Mouse (Mus musculus) adrenal gland, adult (tissue): ENCODE results near the gene Vmn1r138.
"Not testable (repeated sequence)": the region's sequence is repeated elsewhere in the genome, so short reads cannot be mapped to it uniquely, and the experiment has no call there.

ENCODE experiments used
- DNase-seq, 2 experiments: peaks; one replicate each; pipeline ENCODE4 v3.0.0; 2022 to 2023; ENCODE audit warnings: low spot score in 1 of 2; ENCODE audit not compliant: inconsistent age in 2 of 2

Gene Vmn1r138

GRCm38 (mm10) chr7:22028797-22029196, at the start of gene Vmn1r138:
Vmn1r138 (minus strand) TSS chr7:22028897.
- not testable (repeated sequence) for DNase-seq

GRCm38 (mm10) chr7:22068757-22069156, 40.1 kb upstream of the Vmn1r138 start, which contains the start of gene Vmn1r139:
Vmn1r139 (plus strand) TSS chr7:22069057.
- not testable (repeated sequence) for DNase-seq

GRCm38 (mm10) chr7:22056205-22056604, 27.5 kb upstream of the Vmn1r138 start, which contains the start of gene Gm6176:
Gm6176 (minus strand) TSS chr7:22056305.
- DNase-seq: not testable (repeated sequence)

GRCm38 (mm10) chr7:21994287-21994686, 34.4 kb downstream of the Vmn1r138 start, which contains the start of gene Vmn1r137:
Vmn1r137 (plus strand) TSS chr7:21994587.
- not testable (repeated sequence) for DNase-seq
